Mouse (Mus musculus) cerebellum, adult 2 months (tissue): ENCODE results near the gene Smcp. TPM values are rescaled to one million over a fixed set of nuclear protein-coding genes. Genes with fewer than 3 reads are reported as not detected.

Source experiments
- DNase-seq, 2 experiments: peaks; one replicate each; pipeline ENCODE4 v3.0.0; 2021
- H3K27ac ChIP-seq: fragments of 200-500 bp; 2 replicates; pipeline ENCODE4 v1.5.1; 2012; ENCODE audit warnings: low read length, control low read depth, inconsistent platforms; ENCODE audit not compliant: insufficient read depth
- H3K27me3 ChIP-seq: fragments of 200-500 bp; 2 replicates; pipeline ENCODE4 v1.6.1; 2012; ENCODE audit warnings: inconsistent platforms, mild to moderate bottlenecking, low read length, moderate library complexity; ENCODE audit not compliant: control insufficient read depth, insufficient read depth
- H3K4me1 ChIP-seq: fragments of 200-500 bp; 2 replicates; pipeline ENCODE4 v1.6.1; 2011; ENCODE audit warnings: low read length; ENCODE audit not compliant: control insufficient read depth, insufficient read depth
- H3K4me3 ChIP-seq: fragments of 200-500 bp; replicated peaks from 2 replicates; pipeline ENCODE3; 2011; ENCODE audit warnings: mild to moderate bottlenecking, low read depth, low read length, control low read depth; ENCODE audit not compliant: insufficient read depth
- CTCF ChIP-seq: fragments of 200-500 bp; IDR thresholded peaks from 2 replicates; pipeline ENCODE4 v1.5.1; 2011; ENCODE audit warnings: low read depth, mild to moderate bottlenecking, control low read depth, low read length, moderate library complexity, borderline replicate concordance; ENCODE audit not compliant: insufficient read depth
- POLR2A ChIP-seq: fragments of 200-500 bp; IDR thresholded peaks from 2 replicates; pipeline ENCODE4 v1.6.1; 2011; ENCODE audit warnings: low read length, control low read depth, borderline replicate concordance; ENCODE audit not compliant: insufficient read depth
- whole genome bisulfite sequencing: fragments of 180-500 bp; shearing (Covaris S2); methylation state at CpG from one replicate; pipeline ENCODE4 v1.1.7; 2018; 5-methylcytosine and 5-hydroxymethylcytosine counted together
- polyA plus RNA-seq: library from polyadenylated mRNA; depleted of rRNA; stranded (reverse); fragments of >200 nt; gene quantifications from 2 replicates; pipeline ENCODE4 v1.2.3, GENCODE M21; 2012; rRNA removed

Gene Smcp
- not detected in 2 replicates for polyA plus RNA-seq

DNA sequence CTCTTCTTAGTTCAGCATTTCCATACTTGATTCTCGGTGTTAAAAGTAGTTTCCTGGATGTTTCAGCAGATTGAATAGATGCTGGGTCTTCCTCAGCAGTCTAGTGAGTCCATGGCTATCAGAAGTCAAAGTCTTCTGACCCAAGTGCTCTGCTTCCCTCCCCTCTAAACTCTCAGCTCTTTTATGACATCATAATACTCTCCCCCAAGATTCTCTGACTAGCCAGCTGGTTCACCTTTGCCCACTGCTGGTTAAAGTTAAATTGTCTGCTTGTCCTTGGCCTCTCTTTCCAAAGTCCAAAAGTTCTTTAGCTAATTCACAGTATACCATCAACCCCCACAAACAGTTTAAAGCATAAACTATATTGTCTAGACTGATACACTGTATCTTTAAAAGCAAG, at the start of gene Smcp:
Gene Smcp, minus strand, starts transcription at position 140 of the 400 bp plus-strand sequence.
- H3K27ac ChIP-seq: no peak within 1 kb of the TSS
- DNase-seq: no peak
- TF ChIP-seq POLR2A: no peak
- no peak for TF ChIP-seq CTCF
- 66% methylated on average over 1 of the region's 1 CpGs for WGBS
- no peaks in the 10 kb centered on the region for H3K4me1 ChIP-seq
- H3K27me3 ChIP-seq: no peaks in the 10 kb centered on the region
- H3K4me3 ChIP-seq: no peak within 1 kb of the TSS

DNA sequence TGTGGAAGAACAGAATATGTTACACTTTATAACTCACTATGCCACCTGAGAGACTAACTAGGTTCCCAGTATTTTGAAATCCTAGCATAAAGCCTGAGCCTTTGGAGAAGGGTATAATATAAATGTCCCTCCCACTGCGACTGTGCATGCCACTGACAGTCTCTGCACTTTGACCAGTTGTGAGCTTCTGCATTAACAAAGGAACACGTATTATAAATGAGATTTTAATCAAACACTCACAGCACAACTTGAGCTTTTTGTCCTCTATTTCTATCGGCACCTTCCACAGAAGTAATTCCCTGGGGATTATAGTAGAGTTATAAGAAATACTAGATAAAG, 49.8 kb upstream of the Smcp start:
- TF ChIP-seq CTCF: no peak
- TF ChIP-seq POLR2A: no peak
- 77% methylated on average over 3 of the region's 3 CpGs for WGBS
- H3K4me3 ChIP-seq: no peak overlapping the region
- no peak overlapping the region for H3K27ac ChIP-seq
- no peaks in the 10 kb centered on the region for H3K27me3 ChIP-seq
- no peaks in the 10 kb centered on the region for H3K4me1 ChIP-seq
- no peak for DNase-seq

DNA sequence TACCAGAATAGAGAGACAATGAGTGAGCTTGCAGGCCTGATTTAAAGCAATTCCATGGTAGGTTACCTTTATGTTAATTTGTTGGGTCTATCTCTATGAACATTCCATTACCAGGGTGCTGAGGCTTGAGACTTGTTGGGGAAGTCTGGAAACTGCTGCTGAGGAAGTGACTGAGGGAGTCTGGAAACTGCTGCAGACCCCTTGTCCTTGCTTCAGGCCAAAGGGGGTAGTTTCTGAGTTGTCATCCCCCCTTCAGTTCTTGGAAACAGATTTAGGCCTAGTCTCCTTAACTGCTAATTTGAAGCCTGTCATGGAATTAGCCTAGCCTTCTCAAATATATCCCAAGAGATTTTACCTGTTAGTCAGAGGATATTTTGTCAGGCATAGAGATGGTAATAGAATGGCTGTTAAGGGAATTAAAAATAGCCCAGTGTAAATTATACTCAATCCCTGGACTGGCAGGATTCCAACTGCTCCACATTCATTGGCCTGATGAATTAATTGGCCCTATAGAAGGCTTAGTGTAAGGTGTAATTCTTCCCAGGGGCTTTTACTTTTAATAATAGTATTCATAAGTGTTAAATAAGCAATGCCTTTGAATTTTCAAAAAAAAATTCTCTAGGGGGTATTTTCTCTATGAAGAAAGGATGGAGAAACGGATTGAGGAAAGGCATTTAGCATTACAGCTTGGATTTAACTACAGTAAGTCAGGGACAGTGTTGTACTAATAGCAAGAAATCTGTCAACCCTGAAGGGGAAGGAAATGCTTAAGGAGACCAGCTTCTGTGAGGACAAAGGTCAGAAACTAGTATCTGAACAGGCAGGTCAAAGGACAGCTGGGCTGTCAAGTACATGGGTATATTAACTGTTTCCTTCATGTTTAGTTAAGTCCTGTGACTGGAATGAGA, 49.2 kb upstream of the Smcp start:
- TF ChIP-seq POLR2A: no peak
- no peak for TF ChIP-seq CTCF
- WGBS: 54% methylated on average over 1 of the region's 1 CpGs
- Histone ChIP-seq H3K4me1 (no peaks in the 10 kb centered on the region), H3K27ac (no peak overlapping the region), H3K4me3 (no peak overlapping the region), H3K27me3 (no peaks in the 10 kb centered on the region)
- DNase-seq: peak in 1 of 2 experiments; percentile 1

DNA sequence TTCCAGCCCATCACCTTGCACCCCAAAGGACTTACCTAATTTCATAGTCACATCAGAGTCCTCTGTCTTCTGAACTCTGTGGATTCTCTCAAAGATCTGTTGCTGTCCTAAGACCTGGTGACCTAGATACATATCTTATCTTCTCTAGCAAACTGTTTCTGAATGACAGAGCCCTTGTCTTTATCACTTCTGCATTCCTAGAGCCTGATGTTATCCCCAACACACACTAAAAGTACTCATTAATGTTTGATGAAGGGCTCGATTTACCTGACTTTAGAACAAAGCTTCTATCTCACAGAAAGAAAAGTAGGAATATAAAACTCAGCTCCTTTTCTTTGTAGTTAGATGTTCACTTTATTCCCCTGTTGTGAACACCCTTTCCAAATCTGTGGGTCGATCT, 32.8 kb upstream of the Smcp start, which contains the start of gene Lce6a:
Gene Lce6a, minus strand, starts transcription at position 101 of the 400 bp plus-strand sequence.
- H3K4me1 ChIP-seq: no peaks in the 10 kb centered on the region
- TF ChIP-seq CTCF (no peak), POLR2A (no peak)
- 83% methylated on average over 2 of the region's 2 CpGs for WGBS
- DNase-seq: no peak
- no peak within 1 kb of the TSS for H3K27ac ChIP-seq
- H3K4me3 ChIP-seq: no peak within 1 kb of the TSS
- no peaks in the 10 kb centered on the region for H3K27me3 ChIP-seq

DNA sequence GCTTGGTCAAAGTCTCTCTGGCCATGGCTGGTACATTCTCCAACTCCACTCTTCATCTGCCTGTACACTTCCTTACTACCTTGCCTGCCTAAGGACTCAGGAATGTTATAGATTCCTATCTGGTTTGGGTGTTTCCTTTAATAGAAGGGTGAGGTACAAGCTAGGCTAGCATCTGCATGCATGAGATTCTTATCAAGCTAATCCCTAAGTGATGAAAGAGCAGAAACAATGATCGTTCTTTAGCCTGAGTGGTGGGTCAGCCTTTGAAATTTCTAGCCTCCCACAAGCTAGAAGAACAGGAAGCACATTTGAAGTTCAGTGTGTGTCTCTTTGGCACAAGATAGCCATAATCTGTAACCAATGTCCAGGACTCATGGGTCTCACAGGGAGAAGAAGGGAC, 21.0 kb upstream of the Smcp start:
- DNase-seq: no peak
- H3K4me3 ChIP-seq: no peak overlapping the region
- 83% methylated on average over 1 of the region's 1 CpGs for WGBS
- H3K4me1 ChIP-seq: no peaks in the 10 kb centered on the region
- H3K27me3 ChIP-seq: no peaks in the 10 kb centered on the region
- no peak overlapping the region for H3K27ac ChIP-seq
- no peak for TF ChIP-seq CTCF
- no peak for TF ChIP-seq POLR2A

DNA sequence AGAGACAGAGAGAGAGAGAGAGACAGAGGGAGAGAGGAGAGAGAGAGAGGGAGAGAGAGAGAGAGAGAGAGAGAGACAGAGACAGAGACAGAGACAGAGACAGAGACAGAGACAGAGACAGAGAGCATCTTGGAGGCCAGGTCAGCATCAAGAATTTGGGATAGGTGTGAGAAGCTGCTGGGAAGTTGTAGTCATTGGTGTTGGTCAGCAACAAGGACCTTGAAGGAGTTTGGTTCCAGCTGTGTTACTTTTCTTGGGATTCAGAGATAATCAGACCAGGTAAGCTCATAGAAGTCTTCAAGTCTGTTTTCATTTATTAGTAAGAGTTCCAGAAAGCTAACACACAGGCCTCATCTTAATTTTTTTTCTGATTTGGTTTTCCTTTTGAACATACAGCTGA, 18.6 kb upstream of the Smcp start, which contains the start of gene 2210017I01Rik:
Gene 2210017I01Rik, minus strand, starts transcription at position 101 of the 400 bp plus-strand sequence.
- DNase-seq: no peak
- Histone ChIP-seq H3K27me3 (no peaks in the 10 kb centered on the region), H3K4me1 (no peaks in the 10 kb centered on the region), H3K27ac (no peak within 1 kb of the TSS), H3K4me3 (no peak within 1 kb of the TSS)
- TF ChIP-seq CTCF (no peak), POLR2A (no peak)

DNA sequence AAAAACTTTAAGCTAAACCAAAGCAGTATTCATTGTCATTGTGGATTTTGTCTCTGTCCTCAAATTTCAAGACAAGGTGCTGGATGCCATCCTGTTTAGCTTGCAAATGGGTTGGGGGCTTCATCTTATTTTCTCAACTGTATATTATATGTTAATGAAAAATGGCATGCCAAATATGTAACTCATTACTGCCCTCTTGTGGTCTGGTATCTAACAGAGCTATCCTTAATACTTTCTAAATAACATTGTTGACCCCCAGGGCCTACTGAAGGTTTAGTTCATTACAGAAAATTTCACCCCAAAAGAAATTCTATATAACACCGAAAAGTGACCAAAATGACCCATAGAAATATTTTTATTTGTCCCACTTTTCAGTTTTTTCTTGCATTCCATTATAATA, 13.4 kb upstream of the Smcp start:
- TF ChIP-seq POLR2A (no peak), CTCF (no peak)
- H3K27ac ChIP-seq: no peak overlapping the region
- no peaks in the 10 kb centered on the region for H3K4me1 ChIP-seq
- H3K4me3 ChIP-seq: no peak overlapping the region
- WGBS: 39% methylated on average over 1 of the region's 1 CpGs
- H3K27me3 ChIP-seq: no peaks in the 10 kb centered on the region
- DNase-seq: no peak

DNA sequence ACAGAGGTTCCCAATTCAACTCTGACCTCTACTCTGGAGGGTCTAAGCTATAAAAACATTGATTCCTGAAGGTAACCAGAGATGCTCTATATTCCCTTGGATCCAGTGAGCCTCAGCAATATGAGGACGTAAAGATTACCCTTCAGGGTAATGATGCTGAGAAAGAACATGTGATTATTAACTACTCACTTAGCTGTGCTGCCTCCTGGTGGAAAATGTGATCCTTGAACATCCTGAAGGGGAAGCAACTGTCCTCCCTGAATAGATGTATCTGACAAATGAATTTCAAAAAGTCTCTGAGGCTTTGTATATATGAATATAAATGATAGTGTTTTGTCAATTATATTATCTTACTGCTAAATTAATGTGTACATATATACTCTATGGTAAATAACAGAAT, 11.7 kb upstream of the Smcp start:
- Histone ChIP-seq H3K27ac (no peak overlapping the region), H3K27me3 (no peaks in the 10 kb centered on the region), H3K4me1 (no peaks in the 10 kb centered on the region), H3K4me3 (no peak overlapping the region)
- WGBS: 57% methylated on average over 1 of the region's 1 CpGs
- no peak for TF ChIP-seq POLR2A
- no peak for TF ChIP-seq CTCF
- no peak for DNase-seq
